Mouse (Mus musculus) embryonic fibroblast, embryonic 13.5 days (primary cell): ENCODE data around the gene Haus2. TPM values are rescaled to one million over a fixed set of nuclear protein-coding genes. Genes with fewer than 3 reads are reported as not detected.
A peak's percentile ranks its signal among the peaks of the same experiment; 100 is the strongest.

Experiments
- H3K27ac ChIP-seq: 2 replicates; pipeline ENCODE4 v1.5.1; 2012; ENCODE audit warnings: low read length, control low read depth, inconsistent platforms; ENCODE audit not compliant: insufficient read depth
- H3K4me1 ChIP-seq: 2 replicates; pipeline ENCODE4 v1.6.1; 2011; ENCODE audit warnings: low read length; ENCODE audit not compliant: control insufficient read depth, insufficient read depth
- H3K4me3 ChIP-seq: 2 replicates; pipeline ENCODE4 v1.5.1; 2011; ENCODE audit warnings: mild to moderate bottlenecking, control low read depth, low read length; ENCODE audit not compliant: insufficient read depth
- CTCF ChIP-seq: IDR thresholded peaks from 2 replicates; pipeline ENCODE4 v1.5.1; 2011; ENCODE audit warnings: mild to moderate bottlenecking, control low read depth, low read length, moderate library complexity, borderline replicate concordance; ENCODE audit not compliant: insufficient read depth
- POLR2A ChIP-seq: IDR thresholded peaks from 2 replicates; pipeline ENCODE4 v1.6.1; 2011; ENCODE audit warnings: low read depth, mild to moderate bottlenecking, control low read depth, low read length, moderate library complexity
- polyA plus RNA-seq: library from polyadenylated mRNA; stranded (reverse); fragments of >200 nt; gene quantifications from 2 replicates; pipeline ENCODE4 v1.2.4, GENCODE M21; 2011; ENCODE audit warnings: low read depth; ENCODE audit not compliant: missing spikeins, insufficient read length

The Haus2 gene
- polyA plus RNA-seq, 1 experiment: 26.0 TPM

DNA sequence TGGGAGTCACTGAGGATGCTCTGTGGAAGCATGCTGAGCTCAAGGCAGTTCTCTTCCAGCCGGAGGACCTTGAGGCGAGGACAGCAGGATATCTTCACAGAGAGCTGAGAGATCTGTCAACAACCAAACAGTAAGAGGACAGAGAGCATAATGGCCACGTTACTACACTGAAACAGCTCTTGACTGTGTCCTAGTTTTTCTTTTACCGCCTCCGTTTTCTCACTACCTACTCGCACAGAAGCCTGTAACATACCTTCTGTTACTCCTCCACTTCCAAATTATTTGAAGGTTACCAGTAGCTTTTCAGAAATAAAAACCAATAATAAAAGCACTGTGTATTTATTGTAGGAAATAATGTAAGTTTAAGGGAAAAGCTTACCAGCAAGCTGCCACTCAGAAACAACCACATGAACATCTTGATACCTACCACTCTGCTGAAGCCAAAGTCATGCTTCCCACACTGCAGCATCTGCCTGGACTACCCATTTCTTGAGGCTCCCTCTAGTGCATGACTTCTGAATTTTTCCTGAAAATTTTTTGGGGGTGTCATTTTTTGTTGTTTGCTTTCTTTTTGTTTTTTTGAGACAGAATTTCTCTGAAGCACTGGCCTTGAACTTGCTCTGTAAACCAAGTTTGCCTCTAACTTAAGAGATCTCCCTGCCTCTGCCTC lies 3.0 kb upstream of the Haus2 start:
- peaks cover 3% of the 10 kb centered on the region; the same call in 1 of the 2 replicates for H3K4me1 ChIP-seq
- H3K27ac ChIP-seq: no peak overlapping the region
- TF ChIP-seq POLR2A (no peak), CTCF (peak; percentile 26; the same call in 1 of the 2 replicates)
- no peak overlapping the region for H3K4me3 ChIP-seq

DNA sequence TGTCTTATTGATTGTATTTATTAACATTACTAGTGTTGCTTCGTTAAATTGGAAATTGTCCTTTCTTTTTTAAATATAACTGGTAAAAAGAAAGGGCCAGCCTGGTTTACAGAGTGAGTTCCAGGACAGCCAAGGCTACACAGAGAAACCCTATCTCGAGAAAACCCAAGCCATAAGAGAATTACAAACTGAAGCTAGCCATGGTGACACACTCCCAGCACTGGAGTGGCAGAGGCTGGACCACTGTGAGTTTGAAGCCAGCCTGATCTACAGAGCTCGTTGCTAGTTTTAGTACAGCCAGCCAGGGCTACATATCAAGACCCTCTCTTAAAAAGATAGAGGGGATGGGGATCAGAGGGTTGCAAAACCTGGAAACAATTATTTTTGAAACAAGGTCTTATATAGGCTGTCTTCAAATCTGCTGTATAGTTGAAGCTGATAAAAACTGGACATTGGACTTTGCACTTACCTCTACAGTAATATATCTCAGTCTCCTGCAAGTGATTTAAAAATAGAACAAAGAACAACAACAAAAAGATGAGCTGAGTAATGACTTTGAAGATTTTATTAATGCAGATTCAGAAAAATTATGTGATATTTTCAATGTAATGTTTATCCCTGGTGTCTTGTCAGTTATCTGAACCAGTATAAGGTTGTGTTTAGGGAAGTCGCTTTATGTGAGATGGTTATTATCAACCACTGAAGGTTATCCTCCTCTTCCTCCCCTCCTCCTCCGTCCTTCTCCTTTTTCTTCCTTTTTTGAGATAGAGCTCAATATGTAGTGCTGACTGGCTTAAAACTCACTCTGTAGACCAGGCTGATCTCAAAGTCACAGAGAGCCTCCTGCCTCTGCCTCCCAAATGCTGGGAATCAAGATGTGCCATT lies 7.3 kb downstream of the Haus2 start:
- H3K27ac ChIP-seq: no peak overlapping the region
- no peak overlapping the region for H3K4me3 ChIP-seq
- TF ChIP-seq CTCF: no peak
- TF ChIP-seq POLR2A: no peak

DNA sequence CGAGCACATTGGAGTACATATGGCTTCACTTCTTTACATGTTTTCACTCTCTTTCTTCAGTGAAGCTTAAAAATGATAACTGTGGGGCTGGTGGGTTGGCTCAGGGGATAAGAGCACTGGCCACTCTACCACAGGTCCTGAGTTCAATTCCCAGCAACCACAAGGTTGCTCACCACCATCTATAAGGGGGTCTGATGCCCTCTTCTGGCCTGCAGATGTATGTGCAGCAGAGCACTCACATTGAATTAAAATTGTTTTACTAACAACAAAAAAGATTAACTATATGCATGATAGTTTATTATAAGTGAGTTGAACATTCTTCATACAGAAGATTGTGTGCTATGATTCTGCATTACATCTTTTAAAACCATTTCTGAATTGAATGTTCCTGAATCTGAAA lies 10.4 kb downstream of the Haus2 start:
- TF ChIP-seq CTCF: no peak
- TF ChIP-seq POLR2A: no peak
- Histone ChIP-seq H3K27ac (no peak overlapping the region), H3K4me1 (no peaks in the 10 kb centered on the region), H3K4me3 (no peak overlapping the region)

More for the DNA sequence above, 7.3 kb downstream of the Haus2 start:
- no peaks in the 10 kb centered on the region for H3K4me1 ChIP-seq

DNA sequence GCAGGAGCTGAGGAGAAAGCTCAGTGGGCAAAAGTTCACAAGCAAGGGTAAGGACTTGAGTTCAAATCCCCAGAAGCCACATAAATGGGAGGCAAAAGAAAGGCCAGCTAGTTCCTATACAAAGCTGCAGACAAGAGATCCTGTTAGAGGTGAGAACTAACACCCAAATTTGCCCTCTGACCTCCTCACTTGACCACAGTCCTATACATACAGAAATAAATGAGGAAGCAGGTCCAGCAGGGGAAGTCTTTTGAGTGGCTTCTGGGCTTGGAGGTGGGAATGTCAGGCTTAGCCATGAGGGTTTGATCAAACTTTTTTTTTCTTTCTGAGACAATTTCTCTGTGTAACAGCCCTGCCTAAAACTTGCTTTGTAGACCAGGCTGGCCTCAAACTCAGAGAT lies 13.7 kb downstream of the Haus2 start:
- Histone ChIP-seq H3K27ac (no peak overlapping the region), H3K4me1 (no peaks in the 10 kb centered on the region), H3K4me3 (no peak overlapping the region)
- TF ChIP-seq CTCF: no peak
- TF ChIP-seq POLR2A: no peak

DNA sequence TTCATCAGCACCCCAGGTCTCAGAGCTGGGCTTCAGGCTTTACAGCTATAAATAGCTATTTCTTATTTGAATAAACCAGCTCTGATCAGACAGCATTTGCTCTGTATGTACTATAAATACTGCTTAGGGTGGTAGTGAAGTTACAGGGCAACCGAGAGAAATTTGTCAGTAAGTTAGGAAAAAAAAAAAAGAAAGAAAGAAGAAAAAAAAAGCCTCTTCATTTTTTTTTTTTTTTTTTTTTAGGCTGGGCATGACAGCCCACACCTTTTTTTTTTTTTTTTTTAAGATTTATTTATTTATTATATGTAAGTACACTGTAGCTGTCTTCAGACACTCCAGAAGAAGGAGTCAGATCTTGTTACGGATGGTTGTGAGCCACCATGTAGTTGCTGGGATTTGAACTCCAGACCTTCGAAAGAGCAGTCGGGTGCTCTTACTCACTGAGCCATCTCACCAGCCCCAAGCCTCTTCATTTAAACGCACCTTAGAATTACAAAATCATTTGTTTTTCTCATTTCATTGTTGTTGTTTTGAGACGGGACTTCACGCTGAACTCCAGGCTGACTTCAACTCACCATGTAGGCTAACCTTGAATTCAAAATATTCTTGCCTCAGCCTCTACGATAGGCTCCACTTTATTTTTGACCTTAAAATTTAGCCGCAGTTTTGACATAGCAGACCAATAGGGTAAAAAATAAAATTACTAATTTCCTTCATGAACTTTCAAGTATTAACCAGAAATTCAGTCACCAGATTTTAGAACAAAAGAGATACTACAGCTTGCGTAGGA lies 19.1 kb downstream of the Haus2 start:
- Histone ChIP-seq H3K4me3 (peak overlapping the region; percentile 20; the same call in 1 of the 2 replicates), H3K4me1 (0 out of 2 replicates have a peak, but pooled peaks cover 5% of the 10 kb centered on the region), H3K27ac (no peak overlapping the region)
- TF ChIP-seq CTCF: no peak
- TF ChIP-seq POLR2A: no peak

DNA sequence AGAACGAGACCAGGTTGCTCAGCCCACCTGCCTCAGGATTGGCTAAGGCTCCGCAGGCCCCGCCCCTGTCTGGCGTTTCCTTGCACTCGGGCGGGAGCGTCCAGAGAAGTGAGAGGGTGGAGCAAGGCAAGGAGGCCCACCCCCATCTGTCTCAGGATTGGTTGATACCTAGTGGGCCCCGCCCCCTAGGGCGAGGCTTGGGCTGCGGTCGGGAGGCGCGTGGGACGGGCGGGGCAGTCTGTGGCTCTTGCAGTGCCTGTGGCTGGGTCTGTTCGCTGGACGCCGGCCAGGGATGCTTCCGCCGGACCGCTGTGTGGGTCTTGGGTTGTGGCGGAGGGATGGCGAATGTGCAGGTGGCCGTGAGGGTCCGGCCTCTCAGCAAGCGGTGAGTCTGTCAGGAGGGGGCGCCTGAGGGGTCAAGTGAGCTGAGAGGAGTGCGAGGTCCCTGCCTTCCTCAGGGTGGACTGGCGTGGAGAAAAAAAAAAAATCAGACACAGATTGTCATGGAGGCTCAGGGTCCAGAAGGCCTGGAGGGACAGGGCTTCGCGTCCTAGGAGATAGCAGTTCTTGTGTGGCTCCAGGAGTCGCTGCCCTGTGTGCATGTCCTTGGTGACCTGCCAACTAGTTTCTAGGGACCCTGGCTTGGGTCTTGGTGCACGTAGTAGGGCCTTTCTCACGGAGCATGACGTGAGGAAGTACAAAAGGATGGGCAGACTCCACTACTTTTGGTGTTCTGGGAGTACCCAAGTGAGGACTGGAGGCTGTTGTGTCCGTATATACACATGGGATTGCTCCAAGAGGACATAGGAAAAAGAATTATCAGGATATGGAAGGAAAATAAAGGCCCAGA lies 19.9 kb downstream of the Haus2 start, which contains the start of gene Stard9:
Stard9 (plus strand) TSS at position 236 of the 850 bp plus-strand sequence.
- Histone ChIP-seq H3K27ac (no peak within 1 kb of the TSS), H3K4me3 (peak within 1 kb of the TSS; percentile 60), H3K4me1 (0 out of 2 replicates have a peak, but pooled peaks cover 5% of the 10 kb centered on the region)
- TF ChIP-seq POLR2A: peak; percentile 70
- no peak for TF ChIP-seq CTCF

DNA sequence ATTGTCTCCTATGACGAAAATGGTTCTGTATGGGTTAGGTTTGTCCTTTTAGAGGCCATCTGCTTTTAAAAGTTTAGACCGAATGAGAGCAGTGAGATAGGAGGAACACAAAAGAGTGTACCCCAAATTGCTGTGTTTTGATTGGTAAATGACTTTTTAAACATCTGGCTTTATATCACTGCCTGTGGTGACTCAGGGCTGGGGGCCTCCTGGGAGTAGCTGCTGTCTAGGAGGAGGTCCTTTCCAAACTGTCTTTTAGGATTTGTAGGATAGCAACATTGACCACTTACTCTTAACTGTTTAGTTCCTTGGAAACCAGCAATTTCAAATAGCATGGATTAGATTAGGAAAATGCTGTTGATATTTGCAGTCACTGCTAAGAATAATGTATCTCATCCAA lies 21.1 kb downstream of the Haus2 start:
- Histone ChIP-seq H3K4me3 (no peak overlapping the region), H3K27ac (no peak overlapping the region), H3K4me1 (0 out of 2 replicates have a peak, but pooled peaks cover 5% of the 10 kb centered on the region)
- TF ChIP-seq POLR2A (no peak), CTCF (no peak)

DNA sequence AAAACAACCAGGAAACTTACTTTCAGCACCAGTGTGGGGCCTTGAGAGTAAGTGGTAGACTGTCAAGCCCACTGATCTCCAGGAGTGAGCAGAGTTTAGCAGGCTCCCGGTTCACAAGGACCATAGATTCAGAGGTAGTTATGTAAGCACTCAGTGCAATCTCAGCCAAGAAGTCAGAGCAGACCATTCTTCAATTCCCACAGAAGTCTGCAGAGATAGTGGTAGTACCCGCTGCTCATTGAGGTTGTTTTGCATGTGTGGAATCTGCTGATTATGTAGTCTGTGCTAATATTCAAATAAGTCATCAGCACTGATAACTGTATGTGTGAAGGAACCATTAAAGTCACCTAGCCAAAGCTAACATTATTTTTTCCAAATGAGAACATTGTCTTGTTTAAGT lies 21.5 kb downstream of the Haus2 start:
- no peak overlapping the region for H3K27ac ChIP-seq
- TF ChIP-seq CTCF (no peak), POLR2A (no peak)
- 0 out of 2 replicates have a peak, but pooled peaks cover 5% of the 10 kb centered on the region for H3K4me1 ChIP-seq
- H3K4me3 ChIP-seq: no peak overlapping the region
